Mouse (Mus musculus) adrenal gland, postnatal 4 days (tissue): ENCODE results near the gene Tmem56. TPM values are rescaled to one million over a fixed set of nuclear protein-coding genes. Genes with fewer than 3 reads are reported as not detected.

ENCODE experiments used
- DNase-seq, 2 experiments: peaks; one replicate each; pipeline ENCODE4 v3.0.0; 2021 to 2022; ENCODE audit warnings: low spot score in 2 of 2, mixed read lengths in 2 of 2
- total RNA-seq, 2 experiments: library from RNA; stranded (reverse); gene quantifications; 2 replicates each; pipeline ENCODE4 v1.2.3; 2021

Gene Tmem56
- total RNA-seq, 2 experiments from 2014 or later = 19.4 to 22.0 TPM

GRCm38 (mm10) chr3:121279679-121280078 lies 3.2 kb downstream of the Tmem56 start:
- DNase-seq = no peak

- no peak for DNase-seq
Measured at GRCm38 (mm10) chr3:121277557-121277956, 5.3 kb downstream of the Tmem56 start.

- no peak for DNase-seq
Measured at GRCm38 (mm10) chr3:121277009-121277408, 5.9 kb downstream of the Tmem56 start.

GRCm38 (mm10) chr3:121274010-121274409 lies 8.9 kb downstream of the Tmem56 start:
- DNase-seq = no peak

- no peak for DNase-seq
Measured at GRCm38 (mm10) chr3:121272577-121272976, 10.3 kb downstream of the Tmem56 start.

GRCm38 (mm10) chr3:121267283-121267682 lies 15.6 kb downstream of the Tmem56 start:
- no peak for DNase-seq

GRCm38 (mm10) chr3:121264242-121264641 lies 18.7 kb downstream of the Tmem56 start:
- DNase-seq = no peak

GRCm38 (mm10) chr3:121263205-121263548 lies 19.7 kb downstream of the Tmem56 start:
- DNase-seq = no peak

GRCm38 (mm10) chr3:121262521-121263204 lies 20.2 kb downstream of the Tmem56 start:
- DNase-seq = peak in 1 of 2 experiments; percentile 18

GRCm38 (mm10) chr3:121261939-121262520 lies 20.9 kb downstream of the Tmem56 start:
- DNase-seq = no peak

GRCm38 (mm10) chr3:121261251-121261650 lies 21.6 kb downstream of the Tmem56 start:
- no peak for DNase-seq

GRCm38 (mm10) chr3:121260831-121261230 lies 22.1 kb downstream of the Tmem56 start:
- no peak for DNase-seq

- DNase-seq = no peak
Measured at GRCm38 (mm10) chr3:121260041-121260440, 22.9 kb downstream of the Tmem56 start.

GRCm38 (mm10) chr3:121258521-121259478 lies 24.1 kb downstream of the Tmem56 start:
- DNase-seq = no peak

- DNase-seq = no peak
Measured at GRCm38 (mm10) chr3:121257418-121257817, 25.5 kb downstream of the Tmem56 start.

GRCm38 (mm10) chr3:121256131-121256530 lies 26.8 kb downstream of the Tmem56 start:
- no peak for DNase-seq

GRCm38 (mm10) chr3:121255501-121255900 lies 27.4 kb downstream of the Tmem56 start:
- DNase-seq = no peak

GRCm38 (mm10) chr3:121250576-121251433 lies 32.1 kb downstream of the Tmem56 start:
- no peak for DNase-seq

- DNase-seq = no peak
Measured at GRCm38 (mm10) chr3:121250048-121250447, 32.9 kb downstream of the Tmem56 start.

- no peak for DNase-seq
Measured at GRCm38 (mm10) chr3:121242941-121243340, 40.0 kb downstream of the Tmem56 start.
